ENCODE assay signal across 7 mouse cellular contexts in the genomic region with DNA sequence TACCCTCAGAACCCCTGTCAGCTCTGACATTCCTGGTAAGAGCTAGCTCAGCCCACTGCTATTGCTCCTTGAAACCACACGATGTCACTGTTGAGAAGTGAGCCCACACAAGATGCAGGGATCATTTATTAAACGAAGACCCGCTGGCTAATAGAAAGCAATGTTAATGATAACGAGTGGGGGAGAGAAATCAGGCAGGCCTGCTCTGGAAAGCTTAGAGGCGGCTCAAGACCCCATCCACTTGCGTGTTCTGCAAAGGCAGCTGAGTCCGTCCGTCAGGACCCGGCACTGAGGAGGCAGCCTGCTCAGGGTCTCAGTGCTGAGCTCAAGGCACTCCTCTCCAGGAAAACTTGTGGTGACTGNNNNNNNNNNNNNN. TPM values are rescaled to one million over a fixed set of nuclear protein-coding genes. Genes with fewer than 3 reads are reported as not detected.
DNase-seq lines count a peak whose midpoint lies in the region; ATAC-seq lines count a peak whose summit lies in the region.

No protein-coding gene starts in this region.

- peaks cover 3% of the 10 kb centered on the region; the same call in 1 of the 2 replicates for H3K27me3 ChIP-seq in heart, embryonic 13.5 days (replicated peaks)
- H3K27me3 ChIP-seq in stomach, embryonic 15.5 days (replicated peaks) = no peaks in the 10 kb centered on the region

- peak overlapping the region; percentile 47 for H3K4me3 ChIP-seq in heart, embryonic 13.5 days
- peak overlapping the region; percentile 27 for H3K4me3 ChIP-seq in stomach, embryonic 15.5 days (replicated peaks)

- H3K4me1 ChIP-seq in heart, embryonic 13.5 days = 0 out of 2 replicates have a peak, but pooled peaks cover 5% of the 10 kb centered on the region
- H3K4me1 ChIP-seq in stomach, embryonic 15.5 days = peaks cover 4% of the 10 kb centered on the region; the same call in 1 of the 2 replicates

- peak overlapping the region; percentile 75 for H3K9ac ChIP-seq in heart, embryonic 13.5 days
- no peak overlapping the region for H3K9ac ChIP-seq in stomach, embryonic 15.5 days

- H3K9me3 ChIP-seq in heart, embryonic 13.5 days = no peaks in the 10 kb centered on the region
- H3K9me3 ChIP-seq in stomach, embryonic 15.5 days = no peaks in the 10 kb centered on the region

- peak; percentile 7 for DNase-seq in urinary bladder, postnatal 14 days (ENCODE audit: low spot score)
- no peak for DNase-seq in urinary bladder, postnatal 25 days (ENCODE audit: low spot score)
- DNase-seq in cerebellum, postnatal 10 days = peak; percentile 57 to 69
- DNase-seq in kidney, postnatal 10 days = peak; percentile 52
- DNase-seq in lung, postnatal 4 days = peak; percentile 20 to 45

- no peaks in the 10 kb centered on the region for H3K36me3 ChIP-seq in heart, embryonic 13.5 days
- no peaks in the 10 kb centered on the region for H3K36me3 ChIP-seq in stomach, embryonic 15.5 days

- H3K27ac ChIP-seq in heart, embryonic 13.5 days (replicated peaks) = no peak overlapping the region
- no peak overlapping the region for H3K27ac ChIP-seq in stomach, embryonic 15.5 days

- H3K4me2 ChIP-seq in heart, embryonic 13.5 days = peak overlapping the region; percentile 74
- peak overlapping the region; percentile 70 for H3K4me2 ChIP-seq in stomach, embryonic 15.5 days

- ATAC-seq in heart, embryonic 13.5 days (ENCODE audit: extremely low read depth, insufficient number of reproducible peaks, low FRiP score, low TSS enrichment) = no peak
- peak; percentile 80 for ATAC-seq in stomach, embryonic 15.5 days (ENCODE audit: insufficient read depth, low FRiP score, low read depth)

- 2% methylated on average over 9 of the region's 9 CpGs for WGBS in heart, embryonic 13.5 days
- WGBS in stomach, embryonic 15.5 days = 5% methylated on average over 9 of the region's 9 CpGs

RNA-seq across cellular contexts. Expression of a gene that starts 15.5 kb away (rescaled TPM):
- not detected in 2 replicates for polyA plus RNA-seq in heart, embryonic 13.5 days (2015; fragmentation: Nextera tagmentation; extraction: Ambion mirVana)
- polyA plus RNA-seq in stomach, embryonic 15.5 days (2015; fragmentation: Nextera tagmentation; extraction: Ambion mirVana) = not detected in 2 replicates
